Mouse (Mus musculus) stomach, embryonic 16.5 days (tissue): ENCODE results near the gene Rnd2. TPM values are rescaled to one million over a fixed set of nuclear protein-coding genes. Genes with fewer than 3 reads are reported as not detected.
"Not testable (repeated sequence)": the region's sequence is repeated elsewhere in the genome, so short reads cannot be mapped to it uniquely, and the experiment has no call there.

Source experiments
- ATAC-seq: fragments of 200-750 bp; cut with Nextera tagmentation; 2 replicates; pipeline ENCODE4 v1.8.0; 2017; ENCODE audit warnings: moderate number of reproducible peaks, moderate TSS enrichment; ENCODE audit not compliant: insufficient read depth, low FRiP score
- H3K27ac ChIP-seq: fragments of 300-500 bp; sonication (generic); 2 replicates; pipeline ENCODE4 v1.5.1; 2014; ENCODE audit warnings: low read length
- H3K27me3 ChIP-seq: fragments of 300-500 bp; sonication (generic); 2 replicates; pipeline ENCODE4 v1.6.1; 2014; ENCODE audit warnings: low read length, control low read depth, mixed read lengths; ENCODE audit not compliant: control insufficient read depth, insufficient read depth
- H3K36me3 ChIP-seq: fragments of 300-500 bp; sonication (generic); 2 replicates; pipeline ENCODE4 v1.6.1; 2014; ENCODE audit warnings: low read length; ENCODE audit not compliant: control insufficient read depth, insufficient read depth
- H3K4me1 ChIP-seq: fragments of 300-500 bp; sonication (generic); 2 replicates; pipeline ENCODE4 v1.6.1; 2014; ENCODE audit warnings: low read length, control low read depth, mixed read lengths; ENCODE audit not compliant: control insufficient read depth, insufficient read depth
- H3K4me2 ChIP-seq: fragments of 300-500 bp; sonication (generic); 2 replicates; pipeline ENCODE4 v1.6.1; 2014; ENCODE audit warnings: low read depth, low read length, mixed read lengths
- H3K4me3 ChIP-seq: fragments of 300-500 bp; sonication (generic); replicated peaks from 2 replicates; pipeline ENCODE4 v1.5.1; 2014; ENCODE audit warnings: mild to moderate bottlenecking, low read length
- H3K9ac ChIP-seq: fragments of 300-500 bp; sonication (generic); 2 replicates; pipeline ENCODE4 v1.6.1; 2014; ENCODE audit warnings: low read length
- H3K9me3 ChIP-seq: fragments of 300-500 bp; sonication (generic); replicated peaks from 2 replicates; pipeline ENCODE4 v1.6.1; 2016; ENCODE audit warnings: low read length, control low read depth; ENCODE audit not compliant: control insufficient read depth
- WGBS: fragments of 180-500 bp; shearing (Covaris S2); extraction: QIAGEN DNeasy Blood & Tissue Kit; methylation state at CpG from one replicate; pipeline ENCODE4 v1.1.7; 2014; 5-methylcytosine and 5-hydroxymethylcytosine counted together
- polyA plus RNA-seq: library from polyadenylated mRNA; unstranded; fragments of >200 nt; fragmentation: Nextera tagmentation; extraction: Ambion mirVana; gene quantifications from 2 replicates; pipeline ENCODE4 v1.2.1, GENCODE M21; 2015

Rnd2 gene
- polyA plus RNA-seq, 1 experiment from 2014 or later, result 10.7 TPM

- H3K4me3 ChIP-seq, result peak within 1 kb of the TSS; percentile 86
- no peaks in the 10 kb centered on the region for H3K9me3 ChIP-seq
- peak; percentile 99 for ATAC-seq
- peaks cover 16% of the 10 kb centered on the region for H3K36me3 ChIP-seq
- peaks cover 19% of the 10 kb centered on the region for H3K4me1 ChIP-seq
- H3K27ac ChIP-seq, result peak within 1 kb of the TSS; percentile 89
- under 1% methylated on average over 42 of the region's 42 CpGs for WGBS
- H3K9ac ChIP-seq, result peak within 1 kb of the TSS; percentile 93
- peak within 1 kb of the TSS; percentile 72 for H3K4me2 ChIP-seq
- H3K27me3 ChIP-seq, result no peaks in the 10 kb centered on the region
These were observed 22.6 kb upstream of the Rnd2 start, which contains the start of gene Rpl27 for GRCm38 (mm10) chr11:101442127-101442693. Rpl27 (plus strand) TSS chr11:101442298.

GRCm38 (mm10) chr11:101442760-101443159 is 22.0 kb upstream of the Rnd2 start:
- under 1% methylated on average over 14 of the region's 14 CpGs for WGBS
- Histone ChIP-seq H3K4me1 (peaks cover 19% of the 10 kb centered on the region), H3K9ac (peak overlapping the region; percentile 93), H3K36me3 (peaks cover 16% of the 10 kb centered on the region), H3K4me2 (peak overlapping the region; percentile 72), H3K4me3 (peak overlapping the region; percentile 86), H3K9me3 (no peaks in the 10 kb centered on the region), H3K27me3 (no peaks in the 10 kb centered on the region), H3K27ac (peak overlapping the region; percentile 89)
- ATAC-seq, result no peak

GRCm38 (mm10) chr11:101446319-101446718 is 18.5 kb upstream of the Rnd2 start:
- H3K27me3 ChIP-seq, result no peaks in the 10 kb centered on the region
- ATAC-seq, result no peak
- H3K36me3 ChIP-seq, result peaks cover 16% of the 10 kb centered on the region
- no peak overlapping the region for H3K4me3 ChIP-seq
- H3K9ac ChIP-seq, result no peak overlapping the region
- H3K4me2 ChIP-seq, result no peak overlapping the region
- no peak overlapping the region for H3K27ac ChIP-seq
- H3K4me1 ChIP-seq, result peaks cover 22% of the 10 kb centered on the region
- WGBS, result 78% methylated on average over 1 of the region's 1 CpGs
- no peaks in the 10 kb centered on the region for H3K9me3 ChIP-seq

- H3K9me3 ChIP-seq, H3K27ac ChIP-seq, ATAC-seq, H3K9ac ChIP-seq, H3K4me2 ChIP-seq, H3K27me3 ChIP-seq, H3K4me3 ChIP-seq: not testable (repeated sequence)
- Histone ChIP-seq H3K4me1 (peaks cover 22% of the 10 kb centered on the region), H3K36me3 (peaks cover 16% of the 10 kb centered on the region)
- 89% methylated on average over 8 of the region's 8 CpGs for WGBS
These were observed 17.9 kb upstream of the Rnd2 start for GRCm38 (mm10) chr11:101446860-101447259.

GRCm38 (mm10) chr11:101447786-101448185 is 17.0 kb upstream of the Rnd2 start:
- Histone ChIP-seq H3K27ac (peak overlapping the region; percentile 78; the same call in 1 of the 2 replicates), H3K4me2 (no peak overlapping the region), H3K4me1 (peaks cover 25% of the 10 kb centered on the region), H3K9me3 (no peaks in the 10 kb centered on the region), H3K9ac (no peak overlapping the region; the same call in 1 of the 2 replicates), H3K36me3 (peaks cover 16% of the 10 kb centered on the region), H3K27me3 (no peaks in the 10 kb centered on the region), H3K4me3 (0 out of 2 replicates have a peak overlapping the region, but pooled peaks have one; percentile 54)
- 85% methylated on average over 5 of the region's 5 CpGs for WGBS
- no peak for ATAC-seq

- 11% methylated on average over 10 of the region's 10 CpGs for WGBS
- peaks cover 15% of the 10 kb centered on the region for H3K36me3 ChIP-seq
- ATAC-seq, result peak; percentile 87
- H3K9ac ChIP-seq, result peak within 1 kb of the TSS; percentile 68
- H3K27ac ChIP-seq, result peak within 1 kb of the TSS; percentile 78
- H3K9me3 ChIP-seq, result no peaks in the 10 kb centered on the region
- H3K4me2 ChIP-seq, result peak within 1 kb of the TSS; percentile 57
- peaks cover 21% of the 10 kb centered on the region for H3K4me1 ChIP-seq
- no peaks in the 10 kb centered on the region for H3K27me3 ChIP-seq
- peak within 1 kb of the TSS; percentile 54 for H3K4me3 ChIP-seq
These were observed 16.5 kb upstream of the Rnd2 start, which contains the start of gene Ifi35 for GRCm38 (mm10) chr11:101448274-101448746. Ifi35 (plus strand) TSS chr11:101448407.

GRCm38 (mm10) chr11:101448899-101449298 is 15.9 kb upstream of the Rnd2 start:
- WGBS, result 68% methylated on average over 4 of the region's 4 CpGs
- Histone ChIP-seq H3K27ac (peak overlapping the region; percentile 78; the same call in 1 of the 2 replicates), H3K36me3 (peaks cover 9% of the 10 kb centered on the region), H3K4me2 (peak overlapping the region; percentile 57), H3K4me1 (peaks cover 15% of the 10 kb centered on the region), H3K9ac (peak overlapping the region; percentile 68), H3K27me3 (no peaks in the 10 kb centered on the region), H3K4me3 (peak overlapping the region; percentile 54), H3K9me3 (no peaks in the 10 kb centered on the region)
- no peak for ATAC-seq

- H3K9me3 ChIP-seq, H3K27ac ChIP-seq, H3K4me3 ChIP-seq, H3K27me3 ChIP-seq, ATAC-seq, H3K4me2 ChIP-seq, H3K9ac ChIP-seq, H3K36me3 ChIP-seq: not testable (repeated sequence)
- 77% methylated on average over 4 of the region's 4 CpGs for WGBS
- H3K4me1 ChIP-seq, result peaks cover 11% of the 10 kb centered on the region
These were observed 15.2 kb upstream of the Rnd2 start for GRCm38 (mm10) chr11:101449596-101449995.

- Histone ChIP-seq H3K4me1 (peaks cover 14% of the 10 kb centered on the region; the same call in 1 of the 2 replicates), H3K27ac (no peak overlapping the region), H3K4me3 (no peak overlapping the region), H3K9me3 (no peaks in the 10 kb centered on the region), H3K27me3 (no peaks in the 10 kb centered on the region), H3K4me2 (no peak overlapping the region), H3K9ac (no peak overlapping the region), H3K36me3 (no peaks in the 10 kb centered on the region)
- no peak for ATAC-seq
- 85% methylated on average over 3 of the region's 3 CpGs for WGBS
These were observed 14.4 kb upstream of the Rnd2 start for GRCm38 (mm10) chr11:101450394-101450793.
